Mouse (Mus musculus): ENCODE data around the gene Il18r1. TPM values are rescaled to one million over a fixed set of nuclear protein-coding genes. Genes with fewer than 3 reads are reported as not detected.

Gene Il18r1
- total and polyA plus RNA-seq, 3 experiments, result 0.45 to 0.76 TPM; not detected in 1

GRCm38 (mm10) chr1:40474336-40474735, 9.0 kb downstream of the Il18r1 start:
- TF ChIP-seq POLR2AphosphoS5 (IDR thresholded peaks at IDR 0.05; ENCODE audit: insufficient replicate concordance, low read depth, low read length) (no peak), GATA1 (IDR thresholded peaks at IDR 0.05; ENCODE audit: borderline replicate concordance, low read length) (no peak), GATA2 (IDR thresholded peaks at IDR 0.05; ENCODE audit: borderline replicate concordance, low read depth, low read length) (no peak), CTCF (IDR thresholded peaks at IDR 0.05; ENCODE audit: low read depth, low read length) (no peak), TAL1 (conservative IDR thresholded peaks at IDR 0.05; ENCODE audit: low read depth, low read length) (no peak)
- no peaks in the 10 kb centered on the region for H3K36me3 ChIP-seq (replicated peaks)
- no peak overlapping the region for H3K4me3 ChIP-seq (ENCODE audit: low read depth, low read length)
- no peaks in the 10 kb centered on the region for H3K9me3 ChIP-seq (replicated peaks)
- H3K27me3 ChIP-seq (ENCODE audit: insufficient read depth, low read length), result peaks cover 33% of the 10 kb centered on the region
- ATAC-seq (ENCODE audit: extremely low read depth, insufficient number of reproducible peaks, low FRiP score, poor library complexity, severe bottlenecking), result no peak
- DNase-seq (ENCODE audit: low spot score), result no peak
- H3K4me1 ChIP-seq (ENCODE audit: insufficient read depth, low read depth, low read length), result peaks cover 12% of the 10 kb centered on the region

- H3K27me3 ChIP-seq (ENCODE audit: insufficient read depth, low read length), result peaks cover 44% of the 10 kb centered on the region
- no peaks in the 10 kb centered on the region for H3K36me3 ChIP-seq (replicated peaks)
- H3K4me3 ChIP-seq (ENCODE audit: low read depth, low read length), result no peak overlapping the region
- DNase-seq (ENCODE audit: low spot score) (no peak), ATAC-seq (ENCODE audit: extremely low read depth, insufficient number of reproducible peaks, low FRiP score, poor library complexity, severe bottlenecking) (no peak)
- peaks cover 4% of the 10 kb centered on the region for H3K4me1 ChIP-seq (ENCODE audit: insufficient read depth, low read depth, low read length)
- TF ChIP-seq TAL1 (conservative IDR thresholded peaks at IDR 0.05; ENCODE audit: low read depth, low read length) (no peak), GATA2 (IDR thresholded peaks at IDR 0.05; ENCODE audit: borderline replicate concordance, low read depth, low read length) (no peak), POLR2AphosphoS5 (IDR thresholded peaks at IDR 0.05; ENCODE audit: insufficient replicate concordance, low read depth, low read length) (no peak), CTCF (IDR thresholded peaks at IDR 0.05; ENCODE audit: low read depth, low read length) (no peak), GATA1 (IDR thresholded peaks at IDR 0.05; ENCODE audit: borderline replicate concordance, low read length) (no peak)
- no peaks in the 10 kb centered on the region for H3K9me3 ChIP-seq (replicated peaks)
These were observed 10.3 kb downstream of the Il18r1 start for GRCm38 (mm10) chr1:40475697-40476096.

DNA sequence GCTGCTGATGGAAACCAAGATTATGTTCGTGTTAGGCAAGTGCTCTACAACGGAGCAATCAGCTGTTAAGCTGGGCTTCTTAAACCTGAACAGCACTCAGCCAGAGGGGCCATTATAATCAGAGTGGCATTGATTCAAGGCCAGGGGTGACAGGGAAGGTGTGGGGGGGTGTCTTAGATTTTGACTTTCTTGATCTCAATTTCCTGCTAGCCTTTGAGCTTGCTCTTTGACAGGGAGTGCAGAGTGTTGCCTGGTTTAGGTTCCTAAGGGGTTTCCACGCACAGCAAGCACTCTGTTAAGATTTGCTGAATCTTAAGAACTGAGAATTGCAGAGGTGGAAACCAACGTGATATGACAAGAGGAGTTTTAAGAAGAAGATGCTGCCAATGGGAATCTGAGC, 11.4 kb downstream of the Il18r1 start:
- no peak for ATAC-seq (ENCODE audit: extremely low read depth, insufficient number of reproducible peaks, low FRiP score, poor library complexity, severe bottlenecking)
- TF ChIP-seq GATA1 (IDR thresholded peaks at IDR 0.05; ENCODE audit: borderline replicate concordance, low read length) (no peak), CTCF (IDR thresholded peaks at IDR 0.05; ENCODE audit: low read depth, low read length) (no peak), POLR2AphosphoS5 (IDR thresholded peaks at IDR 0.05; ENCODE audit: insufficient replicate concordance, low read depth, low read length) (no peak), TAL1 (conservative IDR thresholded peaks at IDR 0.05; ENCODE audit: low read depth, low read length) (no peak), GATA2 (IDR thresholded peaks at IDR 0.05; ENCODE audit: borderline replicate concordance, low read depth, low read length) (no peak)
- Histone ChIP-seq H3K27me3 (ENCODE audit: insufficient read depth, low read length) (peaks cover 53% of the 10 kb centered on the region), H3K4me3 (ENCODE audit: low read depth, low read length) (no peak overlapping the region), H3K36me3 (replicated peaks) (no peaks in the 10 kb centered on the region), H3K4me1 (ENCODE audit: insufficient read depth, low read depth, low read length) (peaks cover 4% of the 10 kb centered on the region), H3K9me3 (replicated peaks) (no peaks in the 10 kb centered on the region)
- no peak for DNase-seq (ENCODE audit: low spot score)

DNA sequence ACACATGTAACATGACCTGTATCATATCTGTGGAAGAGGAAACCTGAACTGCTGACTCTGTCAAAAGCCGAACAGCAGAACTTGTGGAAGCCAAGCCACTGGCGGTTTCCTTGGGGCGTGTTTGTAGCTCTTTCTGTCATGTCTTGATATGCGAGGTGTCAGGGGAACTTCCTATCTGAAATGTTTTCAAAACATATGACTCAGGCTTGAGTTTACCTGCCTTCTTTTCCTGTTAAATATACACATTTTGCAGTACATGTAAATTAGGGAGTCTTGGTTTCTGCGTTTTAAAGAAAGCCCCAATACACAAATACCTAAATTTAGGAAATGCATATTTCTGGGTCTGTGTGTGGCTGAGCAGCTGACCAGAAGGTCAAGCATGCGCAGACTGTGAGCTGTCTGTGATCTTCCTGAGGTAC, 14.2 kb downstream of the Il18r1 start:
- Histone ChIP-seq H3K36me3 (replicated peaks) (no peaks in the 10 kb centered on the region), H3K9me3 (replicated peaks) (no peaks in the 10 kb centered on the region), H3K27me3 (ENCODE audit: insufficient read depth, low read length) (peaks cover 54% of the 10 kb centered on the region), H3K4me3 (ENCODE audit: low read depth, low read length) (no peak overlapping the region), H3K4me1 (ENCODE audit: insufficient read depth, low read depth, low read length) (no peaks in the 10 kb centered on the region; the same call in 1 of the 2 replicates)
- TF ChIP-seq POLR2AphosphoS5 (IDR thresholded peaks at IDR 0.05; ENCODE audit: insufficient replicate concordance, low read depth, low read length), result no peak
- TF ChIP-seq CTCF (IDR thresholded peaks at IDR 0.05; ENCODE audit: low read depth, low read length), result no peak
- no peak for TF ChIP-seq GATA1 (IDR thresholded peaks at IDR 0.05; ENCODE audit: borderline replicate concordance, low read length)
- no peak for TF ChIP-seq GATA2 (IDR thresholded peaks at IDR 0.05; ENCODE audit: borderline replicate concordance, low read depth, low read length)
- no peak for TF ChIP-seq TAL1 (conservative IDR thresholded peaks at IDR 0.05; ENCODE audit: low read depth, low read length)
- ATAC-seq (ENCODE audit: extremely low read depth, insufficient number of reproducible peaks, low FRiP score, poor library complexity, severe bottlenecking), result no peak
- DNase-seq (ENCODE audit: low spot score), result no peak

- DNase-seq (ENCODE audit: low spot score) (no peak), ATAC-seq (ENCODE audit: extremely low read depth, insufficient number of reproducible peaks, low FRiP score, poor library complexity, severe bottlenecking) (no peak)
- peaks cover 26% of the 10 kb centered on the region for H3K27me3 ChIP-seq (ENCODE audit: insufficient read depth, low read length)
- no peaks in the 10 kb centered on the region for H3K9me3 ChIP-seq (replicated peaks)
- TF ChIP-seq TAL1 (conservative IDR thresholded peaks at IDR 0.05; ENCODE audit: low read depth, low read length), result no peak
- no peak for TF ChIP-seq POLR2AphosphoS5 (IDR thresholded peaks at IDR 0.05; ENCODE audit: insufficient replicate concordance, low read depth, low read length)
- no peak overlapping the region for H3K4me3 ChIP-seq (ENCODE audit: low read depth, low read length)
- 0 out of 2 replicates have a peak, but pooled peaks cover 3% of the 10 kb centered on the region for H3K4me1 ChIP-seq (ENCODE audit: insufficient read depth, low read depth, low read length)
- H3K36me3 ChIP-seq (replicated peaks), result no peaks in the 10 kb centered on the region
These were observed 29.2 kb downstream of the Il18r1 start for GRCm38 (mm10) chr1:40494594-40494993.

DNA sequence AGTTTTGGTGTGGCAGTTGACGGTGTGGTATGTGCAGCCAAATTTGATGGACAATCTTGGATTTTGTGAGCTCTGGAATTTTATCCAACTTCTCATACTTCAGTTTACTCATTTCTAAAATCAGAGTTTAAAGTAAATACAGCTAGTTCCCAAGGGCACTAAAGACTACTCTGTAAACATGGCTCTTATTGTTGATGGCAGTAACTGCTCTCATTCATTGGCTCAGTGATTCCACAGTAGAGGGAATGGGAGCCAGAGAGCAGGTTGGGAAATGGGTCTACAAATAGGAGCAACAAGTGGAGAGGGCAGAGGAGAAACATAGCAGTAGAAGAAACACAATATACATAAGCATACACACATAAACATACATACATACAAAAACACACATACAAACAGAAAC, 34.4 kb downstream of the Il18r1 start:
- TF ChIP-seq GATA1 (IDR thresholded peaks at IDR 0.05; ENCODE audit: borderline replicate concordance, low read length), result no peak
- no peak for TF ChIP-seq GATA2 (IDR thresholded peaks at IDR 0.05; ENCODE audit: borderline replicate concordance, low read depth, low read length)
- TF ChIP-seq TAL1 (conservative IDR thresholded peaks at IDR 0.05; ENCODE audit: low read depth, low read length), result no peak
- no peak for TF ChIP-seq CTCF (IDR thresholded peaks at IDR 0.05; ENCODE audit: low read depth, low read length)
- TF ChIP-seq POLR2AphosphoS5 (IDR thresholded peaks at IDR 0.05; ENCODE audit: insufficient replicate concordance, low read depth, low read length), result no peak
- Histone ChIP-seq H3K4me1 (ENCODE audit: insufficient read depth, low read depth, low read length) (0 out of 2 replicates have a peak, but pooled peaks cover 3% of the 10 kb centered on the region), H3K4me3 (ENCODE audit: low read depth, low read length) (no peak overlapping the region), H3K9me3 (replicated peaks) (no peaks in the 10 kb centered on the region), H3K27me3 (ENCODE audit: insufficient read depth, low read length) (peaks cover 28% of the 10 kb centered on the region), H3K36me3 (replicated peaks) (no peaks in the 10 kb centered on the region)
- ATAC-seq (ENCODE audit: extremely low read depth, insufficient number of reproducible peaks, low FRiP score, poor library complexity, severe bottlenecking) (no peak), DNase-seq (ENCODE audit: low spot score) (no peak)

Data from G1E (cell line).